Mouse (Mus musculus) embryonic facial prominence, embryonic 10.5 days (tissue): Measurements from ENCODE around the gene Btbd9. TPM values are rescaled to one million over a fixed set of nuclear protein-coding genes. Genes with fewer than 3 reads are reported as not detected.

Experiments
- DNase-seq: peaks from one replicate; pipeline ENCODE4 v3.0.0-alpha.2; 2017; ENCODE audit warnings: low spot score
- H3K27ac ChIP-seq: fragments of 300-500 bp; sonication (generic); replicated peaks from 2 replicates; pipeline ENCODE4 v1.5.1; 2016; ENCODE audit warnings: mild to moderate bottlenecking
- H3K27me3 ChIP-seq: fragments of 300-500 bp; sonication (generic); replicated peaks from 2 replicates; pipeline ENCODE4 v1.6.1; 2016; ENCODE audit warnings: low read depth, mild to moderate bottlenecking; ENCODE audit not compliant: poor library complexity, severe bottlenecking
- H3K36me3 ChIP-seq: fragments of 300-500 bp; sonication (generic); replicated peaks from 2 replicates; pipeline ENCODE4 v1.6.1; 2016; ENCODE audit warnings: mild to moderate bottlenecking, moderate library complexity
- H3K4me1 ChIP-seq: fragments of 300-500 bp; sonication (generic); 2 replicates; pipeline ENCODE4 v1.6.1; 2016
- H3K4me3 ChIP-seq: fragments of 300-500 bp; sonication (generic); 2 replicates; pipeline ENCODE4 v1.5.1; 2016; ENCODE audit warnings: mild to moderate bottlenecking, moderate library complexity
- H3K9me3 ChIP-seq: fragments of 300-500 bp; sonication (generic); 2 replicates; pipeline ENCODE4 v1.6.1; 2016; ENCODE audit warnings: mild to moderate bottlenecking
- WGBS: fragments of 180-500 bp; shearing (Covaris S2); methylation state at CpG from one replicate; pipeline ENCODE4 v1.1.7; 2016; 5-methylcytosine and 5-hydroxymethylcytosine counted together
- polyA plus RNA-seq: library from polyadenylated mRNA; unstranded; fragments of >200 nt; fragmentation: Nextera tagmentation; extraction: Ambion mirVana; gene quantifications from 2 replicates; pipeline ENCODE4 v1.2.1, GENCODE M21; 2016

The Btbd9 gene
- polyA plus RNA-seq, 1 experiment from 2014 or later, result 58.1 TPM

GRCm38 (mm10) chr17:30198422-30198821 is 377.9 kb downstream of the Btbd9 start:
- Histone ChIP-seq H3K27ac (0 out of 2 replicates have a peak overlapping the region, but pooled peaks have one; percentile 7), H3K36me3 (peaks cover 55% of the 10 kb centered on the region), H3K4me3 (no peak overlapping the region), H3K4me1 (peaks cover 59% of the 10 kb centered on the region), H3K27me3 (no peaks in the 10 kb centered on the region), H3K9me3 (no peaks in the 10 kb centered on the region)
- WGBS, result 60% methylated on average over 10 of the region's 10 CpGs
- DNase-seq, result no peak

DNA sequence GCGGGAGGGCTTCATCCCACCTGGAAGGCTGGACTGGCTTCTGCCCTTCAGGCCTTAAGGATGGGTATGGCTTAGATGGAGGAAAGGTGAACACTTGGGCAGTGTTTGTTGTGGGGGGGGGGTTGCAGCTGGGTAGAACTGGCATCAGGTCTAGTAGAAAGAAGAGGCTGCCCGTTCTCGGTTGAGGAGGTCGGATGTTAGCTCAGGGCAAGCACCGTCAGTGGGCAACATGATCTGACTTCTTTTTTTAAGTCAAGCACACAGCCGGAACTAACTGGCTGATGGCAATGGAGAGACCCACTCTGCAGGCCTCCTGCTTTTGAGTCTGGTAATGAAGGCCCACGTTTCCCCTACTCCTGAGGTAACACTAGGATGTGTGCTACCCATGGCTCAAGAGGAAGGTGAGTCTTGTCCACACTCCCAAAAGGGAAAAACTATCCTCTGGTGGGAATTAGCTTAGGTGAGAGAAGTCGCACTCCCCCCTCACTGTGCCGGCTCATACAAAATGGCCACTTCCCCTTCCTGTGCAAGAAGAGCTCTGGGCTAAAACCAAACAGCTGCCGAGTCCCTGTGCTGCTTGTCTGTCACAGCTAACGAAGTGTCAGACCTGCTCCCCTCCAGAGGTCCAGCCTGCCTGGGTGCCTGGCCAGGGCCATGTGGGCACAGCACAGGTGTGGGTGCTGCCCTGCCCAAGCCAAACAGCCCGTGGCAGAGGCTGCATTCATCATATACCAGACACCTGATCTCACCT is 378.8 kb downstream of the Btbd9 start:
- Histone ChIP-seq H3K36me3 (peaks cover 55% of the 10 kb centered on the region), H3K27me3 (no peaks in the 10 kb centered on the region), H3K9me3 (no peaks in the 10 kb centered on the region), H3K4me1 (peaks cover 55% of the 10 kb centered on the region), H3K4me3 (no peak overlapping the region), H3K27ac (peak overlapping the region; percentile 64)
- no peak for DNase-seq
- 69% methylated on average over 12 of the region's 12 CpGs for WGBS

GRCm38 (mm10) chr17:30196401-30197279 is 379.6 kb downstream of the Btbd9 start:
- no peak overlapping the region for H3K4me3 ChIP-seq
- peaks cover 56% of the 10 kb centered on the region for H3K4me1 ChIP-seq
- H3K27ac ChIP-seq, result peak overlapping the region; percentile 64
- no peak for DNase-seq
- peaks cover 56% of the 10 kb centered on the region for H3K36me3 ChIP-seq
- H3K9me3 ChIP-seq, result no peaks in the 10 kb centered on the region
- 85% methylated on average over 17 of the region's 17 CpGs for WGBS
- no peaks in the 10 kb centered on the region for H3K27me3 ChIP-seq

- peaks cover 64% of the 10 kb centered on the region for H3K4me1 ChIP-seq
- no peak for DNase-seq
- WGBS, result 91% methylated on average over 21 of the region's 21 CpGs
- no peaks in the 10 kb centered on the region for H3K9me3 ChIP-seq
- no peak overlapping the region for H3K27ac ChIP-seq
- no peak overlapping the region for H3K4me3 ChIP-seq
- H3K36me3 ChIP-seq, result peaks cover 56% of the 10 kb centered on the region
- no peaks in the 10 kb centered on the region for H3K27me3 ChIP-seq
Measured at GRCm38 (mm10) chr17:30195591-30196183, 380.6 kb downstream of the Btbd9 start.

DNA sequence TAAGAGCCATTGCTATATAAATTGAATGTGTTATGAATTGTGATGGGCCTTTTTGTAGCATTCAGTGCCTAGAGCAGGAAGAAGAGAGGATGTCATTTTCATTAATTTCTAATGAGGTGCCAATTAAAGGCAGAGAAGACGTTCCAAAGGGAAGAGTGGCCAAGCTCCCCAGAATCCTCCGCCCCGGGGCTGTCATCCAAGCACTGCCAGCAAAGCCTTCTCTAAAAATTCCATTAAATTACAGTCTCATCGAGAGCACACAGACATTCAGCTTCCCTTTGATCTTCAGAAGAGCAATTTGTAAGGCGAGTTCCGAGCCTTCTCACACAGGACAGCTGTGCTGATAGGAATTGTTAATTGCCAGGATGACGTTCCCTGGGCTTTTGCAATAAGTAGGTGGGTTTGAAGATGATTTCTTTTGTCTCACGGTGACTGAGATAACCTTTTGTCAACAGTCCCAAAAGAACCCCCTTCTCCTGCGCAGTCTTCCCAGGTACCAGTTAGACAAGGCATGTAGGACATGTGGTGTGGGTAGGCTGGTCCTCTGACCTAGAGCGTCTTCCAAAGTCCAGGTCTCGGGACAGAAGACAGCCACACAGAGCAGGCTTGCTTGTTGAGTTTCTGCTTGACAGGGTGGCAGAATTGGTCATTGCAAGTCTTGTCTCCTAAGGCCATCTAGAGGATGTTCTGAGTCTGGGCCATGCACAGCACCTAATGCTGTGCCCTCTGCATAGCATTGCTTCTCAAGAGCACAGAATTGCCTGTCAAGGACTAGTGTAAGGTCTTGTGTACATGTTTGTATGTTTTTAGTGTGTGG is 381.5 kb downstream of the Btbd9 start:
- WGBS, result 81% methylated on average over 11 of the region's 11 CpGs
- Histone ChIP-seq H3K27me3 (no peaks in the 10 kb centered on the region), H3K9me3 (no peaks in the 10 kb centered on the region), H3K4me1 (peaks cover 59% of the 10 kb centered on the region), H3K4me3 (no peak overlapping the region), H3K27ac (no peak overlapping the region), H3K36me3 (peaks cover 51% of the 10 kb centered on the region)
- DNase-seq, result no peak

- WGBS, result 69% methylated on average over 3 of the region's 3 CpGs
- H3K9me3 ChIP-seq, result no peaks in the 10 kb centered on the region
- H3K27ac ChIP-seq, result no peak overlapping the region
- DNase-seq, result no peak
- H3K27me3 ChIP-seq, result no peaks in the 10 kb centered on the region
- peaks cover 58% of the 10 kb centered on the region for H3K4me1 ChIP-seq
- no peak overlapping the region for H3K4me3 ChIP-seq
- H3K36me3 ChIP-seq, result peaks cover 51% of the 10 kb centered on the region
Measured at GRCm38 (mm10) chr17:30194091-30194490, 382.2 kb downstream of the Btbd9 start.

DNA sequence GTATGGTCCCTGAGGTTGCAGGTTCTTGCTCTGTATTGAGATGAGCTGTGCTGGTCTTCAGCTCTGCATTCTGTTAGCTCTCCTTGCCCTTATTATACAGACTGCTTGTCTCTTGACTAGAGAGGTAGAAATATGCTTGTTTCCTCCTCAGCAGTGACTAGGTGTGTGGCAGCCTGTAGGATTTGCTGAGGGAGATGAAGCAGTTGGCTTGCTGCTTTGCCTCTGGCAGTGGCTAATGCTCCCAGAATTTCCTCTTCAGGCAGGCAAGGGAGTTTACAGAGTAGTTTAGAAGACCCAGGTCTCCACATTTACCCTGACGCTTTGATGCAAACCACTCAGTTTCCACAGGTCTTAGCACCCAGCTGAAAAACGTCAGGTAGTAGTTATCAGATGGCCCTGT is 382.7 kb downstream of the Btbd9 start:
- H3K27me3 ChIP-seq, result no peaks in the 10 kb centered on the region
- H3K27ac ChIP-seq, result no peak overlapping the region
- WGBS, result 79% methylated on average over 2 of the region's 2 CpGs
- peaks cover 49% of the 10 kb centered on the region for H3K36me3 ChIP-seq
- no peak overlapping the region for H3K4me3 ChIP-seq
- no peak for DNase-seq
- peaks cover 57% of the 10 kb centered on the region for H3K4me1 ChIP-seq
- H3K9me3 ChIP-seq, result no peaks in the 10 kb centered on the region

DNA sequence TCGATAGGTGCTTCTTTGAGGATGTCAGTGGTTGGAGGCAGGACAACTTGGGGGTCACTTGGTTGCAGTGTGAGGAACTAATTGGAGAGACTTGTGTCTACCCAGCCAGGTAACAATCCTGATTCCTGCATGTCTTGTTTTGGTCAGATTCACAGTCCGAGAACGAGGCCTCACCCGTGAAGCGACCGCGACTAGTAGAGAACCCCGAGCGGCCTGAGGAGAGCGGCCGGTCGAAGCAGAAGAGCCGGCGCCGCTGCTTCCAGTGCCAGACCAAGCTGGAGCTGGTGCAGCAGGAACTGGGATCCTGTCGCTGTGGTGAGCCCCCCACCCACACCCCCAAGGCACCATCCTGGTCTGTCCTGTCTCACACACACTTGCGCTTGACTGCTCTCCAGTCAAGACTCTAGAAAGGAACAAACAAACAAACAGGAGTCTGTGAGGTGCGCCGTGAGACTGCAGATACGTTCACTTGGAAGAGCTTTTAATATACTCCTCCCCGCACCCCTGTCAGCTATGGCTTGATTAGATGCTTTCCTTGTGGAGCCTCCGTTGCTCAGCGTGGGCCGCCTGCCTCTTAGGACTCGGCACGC is 383.8 kb downstream of the Btbd9 start:
- H3K4me3 ChIP-seq, result no peak overlapping the region
- no peaks in the 10 kb centered on the region for H3K9me3 ChIP-seq
- H3K4me1 ChIP-seq, result peaks cover 58% of the 10 kb centered on the region
- DNase-seq, result peak; percentile 7
- no peaks in the 10 kb centered on the region for H3K27me3 ChIP-seq
- H3K36me3 ChIP-seq, result peaks cover 42% of the 10 kb centered on the region
- H3K27ac ChIP-seq, result no peak overlapping the region
- 92% methylated on average over 26 of the region's 26 CpGs for WGBS

DNA sequence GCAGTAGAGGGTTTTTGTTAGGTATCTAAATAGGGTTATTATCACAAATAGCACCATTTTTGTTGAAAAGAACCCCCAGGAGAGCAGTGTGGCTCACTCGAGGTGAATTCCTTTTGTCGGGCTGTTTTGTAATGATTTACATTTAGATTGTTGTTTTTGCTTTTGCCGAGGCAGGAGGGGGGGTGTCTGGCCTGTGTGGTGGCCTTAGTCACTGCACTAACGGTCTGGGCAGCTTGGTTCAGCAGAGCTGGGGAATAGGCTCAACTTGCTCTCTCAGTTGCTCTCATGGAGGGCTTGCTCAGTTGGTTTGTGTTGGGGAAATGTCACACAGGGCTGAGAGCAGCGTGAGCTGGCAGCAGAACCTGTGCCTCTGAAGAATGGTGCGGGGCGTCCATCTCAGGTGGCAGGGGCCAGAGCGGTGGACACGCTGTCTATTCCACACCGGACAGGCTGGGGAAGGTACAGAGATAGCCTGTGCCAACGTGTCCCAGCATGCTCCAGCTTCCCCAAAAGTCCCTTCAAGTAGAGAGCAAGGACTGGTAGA is 385.1 kb downstream of the Btbd9 start:
- H3K27me3 ChIP-seq, result no peaks in the 10 kb centered on the region
- H3K4me1 ChIP-seq, result peaks cover 50% of the 10 kb centered on the region
- H3K36me3 ChIP-seq, result peaks cover 40% of the 10 kb centered on the region
- DNase-seq, result peak; percentile 6
- no peak overlapping the region for H3K4me3 ChIP-seq
- WGBS, result 73% methylated on average over 11 of the region's 11 CpGs
- no peaks in the 10 kb centered on the region for H3K9me3 ChIP-seq
- no peak overlapping the region for H3K27ac ChIP-seq

GRCm38 (mm10) chr17:30188031-30188981 is 388.0 kb downstream of the Btbd9 start:
- WGBS, result 40% methylated on average over 20 of the region's 20 CpGs
- DNase-seq, result peak; percentile 18
- no peaks in the 10 kb centered on the region for H3K9me3 ChIP-seq
- peak overlapping the region; percentile 61 for H3K27ac ChIP-seq
- peaks cover 37% of the 10 kb centered on the region for H3K4me1 ChIP-seq
- H3K4me3 ChIP-seq, result no peak overlapping the region
- H3K27me3 ChIP-seq, result no peaks in the 10 kb centered on the region
- H3K36me3 ChIP-seq, result peaks cover 29% of the 10 kb centered on the region

- Histone ChIP-seq H3K27me3 (no peaks in the 10 kb centered on the region), H3K27ac (peak overlapping the region; percentile 61; the same call in 1 of the 2 replicates), H3K4me3 (no peak overlapping the region), H3K4me1 (peaks cover 37% of the 10 kb centered on the region), H3K9me3 (no peaks in the 10 kb centered on the region), H3K36me3 (peaks cover 22% of the 10 kb centered on the region)
- 64% methylated on average over 5 of the region's 5 CpGs for WGBS
- DNase-seq, result no peak
Measured at GRCm38 (mm10) chr17:30187581-30187980, 388.7 kb downstream of the Btbd9 start.
